Mouse (Mus musculus): ENCODE data around the gene Fbxw8.

DNA sequence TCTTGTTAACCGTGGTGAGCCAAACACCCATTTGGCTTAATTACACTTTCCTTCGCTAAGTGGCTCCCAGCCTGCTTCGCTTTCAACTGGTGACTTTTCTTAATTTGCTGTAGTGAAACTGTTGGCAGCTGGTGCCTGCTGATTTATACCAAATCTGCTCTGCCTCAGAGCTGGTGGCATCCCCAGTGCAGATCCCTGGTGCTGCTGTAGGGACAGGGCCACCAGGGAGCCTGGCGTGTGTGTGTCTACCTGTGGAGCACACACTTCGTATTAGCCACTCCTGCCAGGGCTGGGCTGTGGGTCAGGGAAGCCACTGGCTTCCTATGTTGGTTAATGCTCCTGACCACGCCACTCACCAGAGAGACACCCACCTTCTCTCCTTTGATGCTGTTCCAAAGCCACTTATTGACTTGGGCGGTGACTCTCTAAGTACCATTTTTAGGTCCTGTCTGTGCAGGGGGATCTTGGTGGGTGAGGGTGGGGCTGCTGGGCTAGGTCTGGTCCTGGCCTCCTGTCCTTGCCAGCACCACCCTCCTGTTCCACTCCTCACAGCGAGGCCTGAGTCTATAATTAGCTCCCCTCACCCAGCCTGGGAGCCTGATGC is 97.7 kb downstream of the Fbxw8 start:
- TF ChIP-seq MYOD1 (IDR thresholded peaks at IDR 0.05; ENCODE audit: control insufficient read depth, insufficient read length, low read depth) (no peak), CTCF (IDR thresholded peaks at IDR 0.05; ENCODE audit: control insufficient read depth, insufficient read depth, insufficient read length) (no peak), MAX (IDR thresholded peaks at IDR 0.05) (no peak), CEBPB (IDR thresholded peaks at IDR 0.05; ENCODE audit: low read depth) (no peak), USF1 (IDR thresholded peaks at IDR 0.05; ENCODE audit: low read depth) (no peak), FOSL1 (IDR thresholded peaks at IDR 0.05; ENCODE audit: insufficient read depth, low read length, poor library complexity, severe bottlenecking) (no peak)
